ENCODE assay signal across 22 mouse cellular contexts in the genomic region with DNA sequence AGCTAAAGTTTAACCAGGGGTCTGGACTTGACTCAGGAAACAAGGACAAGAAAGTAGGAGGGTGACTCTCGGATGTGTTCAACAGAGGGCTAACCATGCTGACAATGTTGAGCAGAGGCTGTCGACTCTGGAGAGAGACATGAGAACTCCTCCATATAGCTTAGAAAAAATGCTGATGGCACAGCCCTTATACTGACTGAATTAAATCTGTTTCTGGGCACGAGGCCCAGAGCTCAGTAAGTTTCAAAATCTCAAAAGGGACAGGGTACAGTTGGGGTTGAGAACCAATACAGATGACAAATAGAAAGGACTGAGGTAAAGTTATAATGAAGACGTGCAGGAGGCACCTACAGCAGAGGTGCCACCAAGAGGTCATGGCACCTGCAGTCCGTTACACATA.
"Had no signal": no experiment of that assay in that cellular context is flagged by ENCODE, and none has a peak within 500 bp of the region (broad histone marks: within the 10 kb centered on the region; RNA-seq: fewer than 3 reads in every experiment).

No protein-coding gene starts in this region.

- DNase-seq: gastrocnemius, postnatal 14 days; gastrocnemius, postnatal 36 days; heart, adult 11 months; heart, adult 2 months; heart, postnatal 14 days; heart, postnatal 36 days; kidney, adult 11 months; kidney, postnatal 10 days; layer of hippocampus, adult 9-11 months; layer of hippocampus, postnatal 36 days; left cerebral cortex, postnatal 4 days had no signal

- H3K36me3 ChIP-seq: heart, embryonic 10.5 days; heart, embryonic 12.5 days; heart, embryonic 15.5 days; hindbrain, embryonic 13.5 days; hindbrain, embryonic 15.5 days; limb, embryonic 13.5 days; limb, embryonic 15.5 days had no signal

- H3K27me3 ChIP-seq: heart, embryonic 12.5 days; heart, embryonic 15.5 days; hindbrain, embryonic 15.5 days; limb, embryonic 13.5 days; limb, embryonic 15.5 days had no signal

- H3K4me2 ChIP-seq: heart, embryonic 12.5 days; heart, embryonic 15.5 days; hindbrain, embryonic 13.5 days; hindbrain, embryonic 15.5 days; limb, embryonic 13.5 days; limb, embryonic 15.5 days; liver, embryonic 11.5 days had no signal

- H3K9ac ChIP-seq: heart, embryonic 12.5 days; heart, embryonic 15.5 days; hindbrain, embryonic 13.5 days; hindbrain, embryonic 15.5 days; limb, embryonic 13.5 days; limb, embryonic 15.5 days; liver, embryonic 14.5 days had no signal

- H3K4me1 ChIP-seq: heart, embryonic 15.5 days had no signal

- H3K27ac ChIP-seq: heart, adult 2 months; heart, embryonic 10.5 days; heart, embryonic 15.5 days; hindbrain, embryonic 13.5 days; hindbrain, embryonic 15.5 days; hindbrain, postnatal 0 days; limb, embryonic 13.5 days; limb, embryonic 15.5 days; liver, embryonic 14.5 days had no signal

- ATAC-seq: hindbrain, postnatal 0 days; intestine, embryonic 16.5 days had no signal

- H3K4me3 ChIP-seq: heart, adult 2 months; heart, embryonic 10.5 days; heart, embryonic 12.5 days; heart, embryonic 15.5 days; hindbrain, embryonic 13.5 days; hindbrain, embryonic 15.5 days; limb, embryonic 13.5 days; limb, embryonic 15.5 days had no signal

- H3K9me3 ChIP-seq: heart, embryonic 10.5 days; heart, embryonic 12.5 days; heart, embryonic 15.5 days; hindbrain, embryonic 13.5 days; hindbrain, embryonic 15.5 days; limb, embryonic 13.5 days; limb, embryonic 15.5 days had no signal
